Mouse (Mus musculus): ENCODE data around the gene Foxp1. TPM values are rescaled to one million over a fixed set of nuclear protein-coding genes. Genes with fewer than 3 reads are reported as not detected.

Foxp1 gene
- total and polyA plus RNA-seq, 3 experiments, result 16.1 to 42.0 TPM; not detected in 1

- H3K27me3 ChIP-seq (ENCODE audit: control insufficient read depth in 1 of 2, insufficient read depth in 2 of 2, low read length in 2 of 2), result no peaks in the 10 kb centered on the region
- H3K4me1 ChIP-seq (ENCODE audit: control insufficient read depth in 1 of 2, insufficient read depth in 2 of 2, low read length in 2 of 2), result peaks cover 3 to 5% of the 10 kb centered on the region in 2 experiments
- H3K27ac ChIP-seq (ENCODE audit: control insufficient read depth, low read depth, low read length), result no peak overlapping the region
- H3K4me3 ChIP-seq (ENCODE audit: control insufficient read depth in 1 of 2, insufficient read depth in 1 of 2, low read depth in 2 of 2, low read length in 2 of 2), result no peak overlapping the region
- H3K9ac ChIP-seq (ENCODE audit: control insufficient read depth, low read depth, low read length, poor library complexity, severe bottlenecking), result no peak overlapping the region
- no peak for DNase-seq (ENCODE audit: low read depth, low spot score)
- H3K9me3 ChIP-seq (replicated peaks; ENCODE audit: insufficient read depth, low read length), result no peaks in the 10 kb centered on the region
- H3K79me2 ChIP-seq (ENCODE audit: control insufficient read depth, insufficient read depth, low read length, poor library complexity), result no peaks in the 10 kb centered on the region
- H3K36me3 ChIP-seq (ENCODE audit: control insufficient read depth in 1 of 2, insufficient read depth in 2 of 2, low read length in 2 of 2), result peaks cover 0 to 8% of the 10 kb centered on the region in 2 experiments; a peak in 3 of 4 replicates
- TF ChIP-seq NRF1 (IDR thresholded peaks at IDR 0.05; ENCODE audit: insufficient read depth, low read depth, low read length, poor library complexity, severe bottlenecking) (no peak), EP300 (IDR thresholded peaks at IDR 0.05; ENCODE audit: low read depth in 1 of 2, low read length in 2 of 2) (no peak), MAX (IDR thresholded peaks at IDR 0.05; ENCODE audit: low read length) (no peak), TBP (IDR thresholded peaks at IDR 0.05; ENCODE audit: low read depth, low read length) (no peak), MAZ (IDR thresholded peaks at IDR 0.05; ENCODE audit: low read depth, low read length) (no peak), ZKSCAN1 (IDR thresholded peaks at IDR 0.05; ENCODE audit: low read depth, low read length) (no peak), GABPA (IDR thresholded peaks at IDR 0.05; ENCODE audit: low read depth, low read length) (no peak), BHLHE40 (IDR thresholded peaks at IDR 0.05; ENCODE audit: borderline replicate concordance, low read depth, low read length) (no peak), MEF2A (IDR thresholded peaks at IDR 0.05; ENCODE audit: extremely low read depth, insufficient replicate concordance, low read depth, low read length, poor library complexity, severe bottlenecking) (no peak), SIN3A (IDR thresholded peaks at IDR 0.05; ENCODE audit: low read length) (no peak), TAL1 (IDR thresholded peaks at IDR 0.05; ENCODE audit: low read length) (no peak), ZMIZ1 (IDR thresholded peaks at IDR 0.05; ENCODE audit: low read depth, low read length) (no peak), NELFE (IDR thresholded peaks at IDR 0.05; ENCODE audit: low read depth, low read length) (no peak), POLR2AphosphoS5 (IDR thresholded peaks at IDR 0.05; ENCODE audit: borderline replicate concordance, low read depth, low read length) (no peak), USF1 (IDR thresholded peaks at IDR 0.05; ENCODE audit: low read depth, low read length) (no peak), MXI1 (IDR thresholded peaks at IDR 0.05; ENCODE audit: low read depth, low read length) (no peak), CHD1 (IDR thresholded peaks at IDR 0.05; ENCODE audit: low read depth, low read length) (no peak), ZNF384 (IDR thresholded peaks at IDR 0.05; ENCODE audit: low read depth, low read length) (no peak), POLR2A (IDR thresholded peaks at IDR 0.05; ENCODE audit: control insufficient read depth in 1 of 2, insufficient read depth in 1 of 2, low read depth in 1 of 2, low read length in 2 of 2, poor library complexity in 1 of 2) (no peak)
Observed at GRCm38 (mm10) chr6:99073303-99074271, 448.9 kb downstream of the Foxp1 start.

Measured in MEL (cell line).